Mouse (Mus musculus): ENCODE measurements around the gene Atp6v0d1.
"Not testable (repeated sequence)": the region's sequence is repeated elsewhere in the genome, so short reads cannot be mapped to it uniquely, and the experiment has no call there.

Atp6v0d1 gene

GRCm38 (mm10) chr8:105592431-105592830 is 26.6 kb upstream of the Atp6v0d1 start:
- in situ Hi-C loops (cut with MboI; ENCODE audit: unreplicated experiment in 2 of 2): no loop called here

- in situ Hi-C loops (cut with MboI; ENCODE audit: unreplicated experiment in 2 of 2): loop anchor here (5.0 to 10.0 kb wide), 3 partner anchors 215 to 545 kb away; no protein-coding TSS in a partner anchor
Measured at GRCm38 (mm10) chr8:105579719-105580118, 13.9 kb upstream of the Atp6v0d1 start.

DNA sequence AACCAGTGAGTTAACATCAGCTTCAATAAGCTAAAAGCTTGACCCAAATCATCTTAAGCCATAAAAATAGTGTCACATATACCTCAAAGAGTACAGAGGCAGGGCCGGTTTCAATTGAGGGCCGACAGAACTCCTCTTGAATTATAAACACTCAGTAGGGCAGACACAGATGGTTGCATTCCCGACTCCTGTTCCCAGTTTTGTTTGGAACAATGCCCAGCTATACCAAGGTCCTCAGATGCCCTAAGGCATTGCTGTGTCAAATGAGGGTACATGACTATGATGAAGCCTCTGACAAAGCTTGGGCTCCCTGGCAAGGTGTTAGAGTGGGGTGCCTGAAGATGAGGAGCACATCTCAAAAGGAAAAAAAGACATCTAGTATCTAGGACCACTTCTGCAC is 9.7 kb upstream of the Atp6v0d1 start:
- in situ Hi-C loops (cut with MboI; ENCODE audit: unreplicated experiment in 2 of 2): no loop called here

DNA sequence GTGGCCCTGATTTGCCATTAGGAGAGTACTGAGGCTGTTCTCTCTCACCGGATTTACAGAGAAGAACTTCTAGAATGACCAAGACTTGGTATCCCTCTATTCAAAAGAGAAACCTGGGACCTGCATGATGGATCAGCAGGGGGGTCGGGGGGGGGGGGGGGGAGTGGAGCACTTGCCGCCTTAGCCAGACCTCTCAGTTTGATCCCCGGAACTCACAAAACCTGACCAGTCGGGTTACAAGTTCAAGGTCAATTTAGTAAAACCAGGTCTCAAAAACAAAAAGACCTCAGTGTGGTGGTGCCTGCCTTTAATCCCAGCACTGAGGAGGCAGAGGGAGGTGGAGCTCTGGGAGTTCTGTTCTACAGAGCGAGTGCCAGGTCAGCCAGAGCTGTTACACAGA is 8.9 kb upstream of the Atp6v0d1 start:
- in situ Hi-C loops (cut with MboI; ENCODE audit: unreplicated experiment in 2 of 2): no loop called here

DNA sequence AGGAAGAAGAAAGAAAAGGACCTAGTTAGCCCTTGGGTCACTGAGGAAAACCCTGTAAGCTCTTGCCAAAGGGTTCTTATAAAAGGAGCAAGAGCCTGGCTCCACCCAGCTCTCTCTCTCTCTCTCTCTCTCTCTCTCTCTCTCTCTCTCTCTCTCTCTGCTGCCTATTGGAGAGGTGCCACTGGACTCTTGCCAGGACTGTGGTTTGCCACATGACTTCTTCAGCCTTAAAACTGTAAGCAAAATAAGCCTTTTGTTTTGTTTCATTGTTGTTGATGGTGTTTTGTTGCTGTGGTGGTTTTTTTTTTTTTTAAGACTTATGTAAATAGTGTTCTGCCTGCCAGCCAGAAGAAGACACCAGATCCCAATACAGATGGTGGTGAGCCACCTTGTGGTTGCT is 7.6 kb upstream of the Atp6v0d1 start:
- in situ Hi-C loops (cut with MboI; ENCODE audit: unreplicated experiment in 2 of 2): no loop called here

DNA sequence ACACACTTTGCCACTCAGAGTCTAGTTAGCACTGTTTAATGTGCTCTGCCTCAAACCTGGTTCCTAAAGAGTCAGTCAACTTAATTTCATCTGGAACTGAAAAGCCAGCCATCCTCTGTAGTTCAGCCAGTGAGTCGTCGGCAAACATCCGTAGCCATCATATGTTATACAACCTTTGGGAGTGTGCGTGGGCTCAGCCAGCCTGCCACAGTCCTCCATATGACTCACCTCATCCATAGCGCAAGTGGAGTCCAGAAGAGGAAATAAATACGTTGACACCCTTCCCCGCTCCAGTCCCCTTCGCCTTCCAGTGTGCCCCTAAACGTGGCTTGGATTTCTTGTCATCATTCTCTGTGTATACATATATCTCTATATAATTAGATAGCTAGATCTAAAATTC is 6.0 kb upstream of the Atp6v0d1 start:
- in situ Hi-C loops (cut with MboI; ENCODE audit: unreplicated experiment in 2 of 2): no loop called here

DNA sequence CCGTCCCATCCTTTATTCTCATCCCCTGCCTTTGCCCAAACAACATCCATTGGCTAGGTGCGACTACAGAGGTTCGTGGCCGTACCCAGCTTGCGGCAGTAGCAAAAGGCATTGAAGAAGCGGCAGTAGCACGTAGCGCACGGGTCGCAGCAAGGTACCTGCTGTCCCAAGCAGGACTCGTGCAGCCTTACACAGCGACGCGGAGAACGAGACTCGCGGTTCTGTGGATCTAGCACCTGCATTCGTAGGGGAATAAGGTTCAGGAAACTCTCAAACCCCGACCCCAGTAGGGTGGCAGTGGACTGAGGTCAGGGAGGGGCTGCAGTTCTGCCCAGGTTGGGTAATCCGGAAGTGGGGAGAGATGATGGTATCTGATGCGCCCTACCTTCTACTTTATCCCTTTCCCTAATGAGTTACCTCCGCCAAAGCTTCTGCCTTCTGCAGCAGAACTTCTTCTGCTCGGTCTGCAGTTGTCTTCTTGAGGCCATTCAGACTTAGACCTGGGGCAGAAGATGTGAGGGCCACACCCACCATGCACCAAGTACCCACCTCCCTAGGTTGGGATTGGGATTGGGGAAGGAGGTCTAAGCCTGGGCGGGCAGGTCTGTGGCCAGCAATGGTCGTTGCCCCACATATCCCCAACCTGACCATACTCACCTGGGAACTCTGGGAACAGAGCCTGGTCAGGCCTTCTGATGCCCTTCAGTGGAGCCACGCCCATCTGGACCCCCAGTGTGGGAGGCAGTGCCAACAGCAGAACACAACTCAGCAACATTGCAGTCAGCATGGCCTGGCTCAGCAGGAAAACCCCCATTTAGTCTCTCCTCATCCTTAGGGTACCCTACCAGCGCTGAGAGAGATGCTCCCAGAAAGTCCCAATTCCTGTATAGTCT is 1.1 kb upstream of the Atp6v0d1 start:
- in situ Hi-C loops (cut with MboI; ENCODE audit: unreplicated experiment in 2 of 2): no loop called here

- in situ Hi-C loops (cut with MboI; ENCODE audit: unreplicated experiment in 2 of 2): no loop called here
Measured at GRCm38 (mm10) chr8:105565401-105565881, 406 bp downstream of the Atp6v0d1 start.

DNA sequence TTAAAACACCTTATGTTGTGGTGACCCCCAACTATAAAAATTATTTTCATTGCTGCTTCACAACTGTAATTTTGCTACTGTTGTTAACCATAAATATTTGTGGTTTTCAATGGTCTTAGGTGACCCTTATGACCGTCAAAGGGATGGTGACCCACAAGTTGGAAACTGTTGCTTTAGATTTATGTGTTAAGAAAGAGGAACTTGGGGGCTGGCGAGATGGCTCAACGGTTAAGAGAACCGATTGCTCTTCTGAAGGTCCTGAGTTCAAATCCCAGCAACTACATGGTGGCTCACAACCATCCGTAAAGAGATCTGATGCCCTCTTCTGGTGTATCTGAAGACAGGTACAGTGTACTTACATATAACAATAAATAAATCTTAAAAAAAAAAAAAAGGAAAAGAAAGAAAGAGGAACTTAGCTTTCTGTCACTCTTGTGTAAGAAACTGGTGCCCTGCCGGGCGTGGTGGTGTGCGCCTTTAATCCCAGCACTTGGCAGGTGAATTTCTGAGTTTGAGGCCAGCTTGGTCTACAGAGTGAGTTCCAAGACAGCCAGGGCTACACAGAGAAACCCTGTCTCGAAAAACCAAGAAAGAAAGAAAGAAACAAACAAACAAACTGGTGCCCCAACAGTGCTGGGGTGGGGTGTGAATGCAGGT is 1.1 kb downstream of the Atp6v0d1 start:
- in situ Hi-C loops (cut with MboI; ENCODE audit: unreplicated experiment in 2 of 2): not testable (repeated sequence)

DNA sequence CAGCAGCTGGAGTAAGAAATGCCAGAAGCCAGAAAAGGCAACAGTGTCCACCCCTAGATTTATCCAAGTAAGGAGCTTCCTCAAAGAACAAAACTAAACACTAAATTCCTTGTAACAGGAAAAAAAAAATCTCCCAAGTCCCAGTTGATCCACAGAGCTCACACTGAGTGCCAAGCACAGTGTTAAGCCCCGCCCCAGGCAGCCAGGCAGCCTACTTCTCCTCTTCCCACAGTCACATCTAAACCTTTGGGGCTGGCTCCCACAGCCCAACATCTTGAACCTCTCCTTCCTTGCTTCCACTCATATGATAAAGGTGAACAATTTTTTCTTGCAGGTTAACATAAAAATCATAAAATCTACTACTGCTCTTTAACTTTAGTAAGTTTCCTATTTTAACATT is 2.0 kb downstream of the Atp6v0d1 start:
- in situ Hi-C loops (cut with MboI; ENCODE audit: unreplicated experiment in 2 of 2): no loop called here

DNA sequence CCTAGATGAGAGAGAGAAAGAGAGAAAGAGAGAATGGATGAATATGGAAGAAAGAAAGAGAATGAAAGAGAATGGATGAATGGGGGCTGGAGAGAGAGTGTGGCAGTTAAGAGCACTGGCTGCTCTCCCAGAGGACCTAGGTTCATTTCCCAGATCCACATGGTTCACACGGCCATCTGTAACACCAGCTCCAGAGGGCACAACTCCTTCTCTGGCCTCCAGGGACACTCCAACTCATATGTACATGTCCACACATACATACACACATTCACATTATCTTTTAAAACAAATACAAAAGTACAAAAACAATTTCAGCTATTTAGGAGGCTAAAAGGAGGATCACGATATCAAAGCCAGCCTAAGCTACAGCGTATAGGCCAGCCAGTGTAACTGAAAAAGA is 3.0 kb downstream of the Atp6v0d1 start:
- in situ Hi-C loops (cut with MboI; ENCODE audit: unreplicated experiment in 2 of 2): no loop called here

DNA sequence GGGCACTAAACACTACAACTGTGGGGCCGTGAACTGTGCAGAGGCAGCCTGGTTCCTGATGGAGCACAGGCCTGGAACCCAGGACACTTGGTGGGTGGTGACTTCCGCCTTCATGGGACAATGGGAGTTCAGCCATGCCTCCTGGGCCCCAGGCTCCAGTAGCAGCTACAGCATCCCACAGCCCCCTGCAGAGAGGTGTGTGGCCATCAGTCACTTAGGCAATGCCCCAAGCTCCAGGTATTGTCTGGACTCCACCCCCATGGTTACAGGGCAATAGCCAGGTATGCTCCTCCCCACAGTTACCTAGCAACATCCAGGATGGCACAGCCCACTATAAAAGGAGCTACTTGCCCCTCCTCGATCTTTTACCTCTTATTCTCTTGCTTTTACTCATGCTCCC is 10.6 kb downstream of the Atp6v0d1 start:
- in situ Hi-C loops (cut with MboI; ENCODE audit: unreplicated experiment in 2 of 2): loop anchor here in 1 of 2 experiments (10.0 kb wide), 1 partner anchor 110 kb away; no protein-coding TSS in a partner anchor

DNA sequence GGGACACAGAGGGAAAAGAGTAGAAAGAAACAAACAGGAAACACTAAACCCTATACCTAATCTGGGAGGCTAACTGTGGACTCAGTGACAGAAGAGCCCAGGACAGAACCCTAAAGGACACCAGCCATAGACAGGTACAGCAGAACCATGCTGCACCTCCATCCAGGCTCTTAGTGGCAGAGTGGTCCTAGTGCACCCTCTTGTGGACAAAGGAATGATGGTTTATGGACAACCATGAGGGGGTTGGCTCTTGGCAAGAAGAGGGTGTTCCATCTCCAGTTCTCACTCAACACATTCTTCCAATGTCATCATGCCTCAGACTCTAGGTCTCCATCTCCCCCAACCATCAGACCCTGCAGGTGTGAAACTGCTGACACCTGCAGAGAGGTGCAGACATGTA is 11.8 kb downstream of the Atp6v0d1 start:
- in situ Hi-C loops (cut with MboI; ENCODE audit: unreplicated experiment in 2 of 2): loop anchor here (5.0 to 10.0 kb wide), 2 partner anchors 37 to 109 kb away; partner anchors contain the start of gene Hsd11b2 (in 2 of the 2)

GRCm38 (mm10) chr8:105552824-105553223 is 13.0 kb downstream of the Atp6v0d1 start:
- in situ Hi-C loops (cut with MboI; ENCODE audit: unreplicated experiment in 2 of 2): loop anchor here (5.0 to 10.0 kb wide), 2 partner anchors 36 to 108 kb away; partner anchors contain the start of gene Hsd11b2 (in 2 of the 2)

- in situ Hi-C loops (cut with MboI; ENCODE audit: unreplicated experiment in 2 of 2): loop anchor here (5.0 to 10.0 kb wide), 2 partner anchors 35 to 107 kb away; partner anchors contain the start of gene Hsd11b2 (in 2 of the 2)
Measured at GRCm38 (mm10) chr8:105552032-105552431, 13.8 kb downstream of the Atp6v0d1 start.

- in situ Hi-C loops (cut with MboI; ENCODE audit: unreplicated experiment in 2 of 2): loop anchor here (5.0 to 10.0 kb wide), 2 partner anchors 33 to 105 kb away; partner anchors contain the start of gene Hsd11b2 (in 2 of the 2)
Measured at GRCm38 (mm10) chr8:105550083-105550482, 15.8 kb downstream of the Atp6v0d1 start.

GRCm38 (mm10) chr8:105549506-105549905 is 16.3 kb downstream of the Atp6v0d1 start:
- in situ Hi-C loops (cut with MboI; ENCODE audit: unreplicated experiment in 2 of 2): no loop called here

GRCm38 (mm10) chr8:105546384-105547350 is 19.2 kb downstream of the Atp6v0d1 start:
- in situ Hi-C loops (cut with MboI; ENCODE audit: unreplicated experiment in 2 of 2): no loop called here

DNA sequence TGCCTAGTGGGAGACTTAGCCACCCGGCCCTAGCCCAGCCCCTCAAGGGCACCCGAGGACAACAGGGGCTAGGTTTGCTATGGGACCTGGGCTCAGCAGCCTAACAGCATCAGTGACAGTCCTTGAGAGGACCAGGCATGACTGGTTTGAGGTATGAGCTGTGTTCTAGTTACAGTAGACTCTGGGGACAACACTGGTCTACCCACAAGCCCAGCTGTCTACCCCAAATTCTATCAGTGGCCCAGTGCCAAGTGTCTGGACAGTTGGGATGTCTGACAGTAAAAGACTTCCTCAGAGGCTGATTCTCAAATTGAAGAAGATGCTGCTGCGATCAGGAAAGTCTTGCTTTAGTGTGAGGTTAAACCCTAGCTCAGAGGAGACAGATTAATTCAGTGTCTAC is 20.6 kb downstream of the Atp6v0d1 start:
- in situ Hi-C loops (cut with MboI; ENCODE audit: unreplicated experiment in 2 of 2): no loop called here

All from v-Abl transformed pro-B cells (cell line).